Mouse (Mus musculus) right cerebral cortex, postnatal 25 days (tissue): ENCODE results near the gene Agtr1b.

Source experiments
- DNase-seq: peaks from one replicate; pipeline ENCODE4 v3.0.0; 2022

The Agtr1b gene

DNA sequence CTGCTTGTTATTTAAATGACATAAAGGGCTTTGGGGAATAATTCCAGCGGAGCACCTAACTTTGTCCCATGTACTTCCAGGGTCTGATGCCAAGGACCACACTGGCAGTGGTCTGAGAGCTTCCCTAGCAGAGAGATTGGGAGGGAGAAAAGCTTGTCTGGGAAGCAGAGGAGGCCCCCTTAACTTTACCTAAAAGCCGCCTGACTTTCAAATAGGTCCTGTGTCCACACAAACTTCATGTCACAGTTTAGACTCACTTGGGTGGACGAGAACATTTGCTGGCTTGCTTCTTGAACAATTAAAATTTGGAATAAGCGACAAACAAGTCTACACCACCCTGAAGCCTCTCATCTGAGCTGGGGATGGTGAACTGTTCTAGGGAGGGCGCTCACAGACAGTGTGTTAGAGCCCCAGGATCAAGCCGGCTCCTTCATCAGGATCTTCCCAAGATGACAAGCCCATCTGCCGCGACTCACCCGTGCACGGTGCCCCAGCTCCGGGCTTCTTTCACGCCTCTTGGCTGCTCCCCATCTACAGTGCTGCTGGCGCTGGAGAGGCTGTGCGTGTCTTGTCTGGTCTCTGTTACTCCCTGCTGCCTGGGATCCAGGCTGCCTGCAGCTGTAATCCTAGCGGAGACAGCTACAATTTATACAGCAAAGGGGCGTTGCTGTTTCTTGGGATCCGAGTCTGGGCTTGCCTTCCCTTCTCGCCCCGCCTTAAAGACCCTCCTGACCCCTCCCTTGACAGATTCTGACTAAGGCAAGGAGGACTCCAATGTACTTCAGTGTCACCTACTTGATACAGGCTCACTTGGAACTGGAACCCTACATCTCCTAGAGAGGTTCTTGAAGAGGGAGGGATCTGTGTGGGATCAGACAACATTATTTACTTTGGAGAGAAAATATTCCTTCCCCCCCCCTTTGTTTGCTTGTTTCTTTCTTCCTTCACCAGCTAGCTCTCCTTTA lies at the start of gene Agtr1b:
Gene Agtr1b (minus strand): TSS at position 620 of the 965 bp plus-strand sequence.
- peak; percentile 3 for DNase-seq

DNA sequence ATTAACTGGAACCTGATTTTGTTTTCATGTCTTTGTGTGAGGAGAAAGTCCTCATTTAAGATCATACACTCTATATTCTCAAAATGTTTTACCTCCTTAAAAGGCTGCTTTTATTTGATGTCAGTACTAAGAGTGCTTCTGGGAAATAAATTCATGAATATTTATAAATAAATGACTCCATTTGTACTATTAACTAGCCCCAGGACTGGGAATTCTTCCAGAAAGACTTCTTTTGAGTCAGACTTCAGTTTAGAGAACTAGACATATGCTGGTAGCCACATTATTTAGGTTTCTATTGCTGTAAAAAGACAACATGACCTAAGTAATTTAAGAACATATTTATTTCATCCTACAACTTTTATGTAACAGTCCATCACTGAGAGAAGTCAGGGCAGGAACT lies 13.4 kb downstream of the Agtr1b start:
- DNase-seq, result no peak

DNA sequence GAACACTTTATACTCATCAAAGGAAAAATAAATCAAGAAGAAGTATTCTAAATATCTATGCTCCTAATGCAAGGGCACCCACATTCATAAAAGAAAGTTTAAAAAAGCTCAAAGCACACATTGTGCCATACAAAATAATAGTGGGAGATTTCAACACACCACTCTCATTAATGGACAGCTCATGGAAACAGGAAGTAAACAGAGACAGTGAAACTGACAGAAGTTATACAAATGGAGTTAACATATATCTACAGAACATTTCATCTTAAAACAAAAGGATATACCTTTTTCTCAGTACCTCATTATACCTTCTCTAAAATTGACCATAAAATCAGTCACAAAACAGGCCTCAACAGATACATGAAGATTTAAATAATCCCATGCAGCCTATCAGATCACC lies 18.8 kb downstream of the Agtr1b start:
- no peak for DNase-seq

DNA sequence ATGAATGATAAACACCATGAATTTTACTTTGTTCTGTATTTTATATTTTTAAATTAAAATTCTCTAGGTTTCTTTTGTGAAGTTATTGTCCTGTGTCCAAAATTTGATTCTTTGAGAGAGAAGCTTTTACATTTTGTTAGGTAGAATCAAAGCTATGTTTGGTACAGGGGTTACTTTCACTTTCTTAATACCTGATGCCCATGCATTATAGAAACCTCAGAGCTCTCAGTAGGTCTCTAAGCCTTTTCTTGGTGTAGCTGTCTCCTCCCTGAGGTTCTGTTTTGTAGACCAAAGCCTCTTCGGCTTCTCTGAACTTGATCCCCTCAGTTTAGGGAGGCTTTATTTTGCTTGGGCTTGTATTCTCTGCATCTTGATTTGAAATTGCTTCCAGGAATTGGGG lies 26.6 kb downstream of the Agtr1b start:
- DNase-seq, result no peak

DNA sequence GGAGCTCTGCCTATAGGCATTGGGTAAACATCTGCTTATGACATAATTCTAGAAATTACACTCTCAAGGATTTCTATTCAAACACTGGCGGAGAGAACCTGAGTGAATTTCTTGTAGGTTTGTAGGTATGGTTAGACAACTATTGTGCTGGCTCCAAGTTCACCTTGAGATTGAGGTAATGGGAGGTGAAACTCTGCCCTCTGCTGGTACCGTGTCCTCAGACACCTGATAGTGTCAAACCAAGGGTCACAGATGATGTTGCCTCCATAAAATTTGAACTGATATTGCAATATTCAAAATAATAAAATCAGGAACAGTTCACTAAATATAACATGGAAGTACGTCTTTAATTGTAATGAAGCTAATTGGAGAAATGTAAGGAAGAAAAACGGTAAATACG lies 32.3 kb downstream of the Agtr1b start:
- no peak for DNase-seq

DNA sequence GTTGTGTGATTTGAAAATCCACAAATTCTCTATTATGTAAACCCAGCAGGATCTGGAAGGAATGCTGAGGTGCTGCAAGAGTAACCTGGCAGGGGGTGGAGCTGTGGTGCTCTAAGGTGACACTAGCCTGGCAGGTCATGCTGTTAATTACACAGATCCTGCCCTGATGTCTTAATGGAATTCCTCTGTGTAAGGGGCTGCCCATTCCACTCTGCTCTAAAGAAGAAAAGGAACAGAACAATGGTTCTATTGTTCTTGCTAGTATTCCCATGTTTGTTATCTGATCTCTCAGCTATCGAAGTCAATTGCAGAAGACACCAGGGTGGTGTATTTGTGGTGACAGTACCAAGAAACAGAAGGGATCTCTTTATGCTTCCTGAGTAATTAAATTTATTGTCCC lies 49.7 kb downstream of the Agtr1b start:
- no peak for DNase-seq

DNA sequence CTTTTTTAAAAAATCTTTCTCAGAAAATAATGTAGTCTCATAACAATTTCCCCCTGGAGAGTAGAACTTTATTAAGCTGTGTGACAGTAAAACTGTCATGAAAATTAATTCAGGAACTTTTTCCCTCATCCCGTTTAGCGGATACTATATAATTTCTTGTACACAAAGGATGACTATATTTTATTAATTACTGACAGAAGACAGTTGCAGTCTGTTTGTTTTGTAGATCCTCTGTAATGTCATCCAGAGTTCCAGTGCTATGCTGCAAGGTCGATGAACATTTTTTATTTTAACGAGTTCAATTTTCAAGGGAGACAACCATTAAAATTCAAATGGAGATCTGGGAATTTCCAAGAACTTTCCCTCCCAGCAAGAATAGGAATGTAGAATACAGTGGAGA lies 57.8 kb downstream of the Agtr1b start:
- no peak for DNase-seq

DNA sequence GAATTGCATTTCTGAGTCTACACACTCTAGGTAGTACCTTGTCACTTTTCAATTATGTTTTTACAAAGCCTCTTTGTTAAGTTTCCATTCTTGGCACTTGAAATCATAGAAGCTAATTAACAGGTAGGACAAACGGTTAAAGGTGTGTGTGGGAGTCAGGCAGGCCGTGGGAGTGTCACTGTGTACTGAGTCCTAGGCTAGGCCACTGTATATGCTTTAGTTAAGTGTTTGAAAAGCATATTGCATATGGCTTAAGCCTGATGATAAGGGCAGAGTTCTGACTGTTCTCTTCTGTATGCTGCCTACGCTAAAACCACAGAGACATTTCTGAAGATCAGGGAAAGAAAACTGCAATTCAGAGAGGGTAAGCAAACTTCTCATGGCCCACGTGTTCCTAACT lies 59.7 kb downstream of the Agtr1b start:
- no peak for DNase-seq

DNA sequence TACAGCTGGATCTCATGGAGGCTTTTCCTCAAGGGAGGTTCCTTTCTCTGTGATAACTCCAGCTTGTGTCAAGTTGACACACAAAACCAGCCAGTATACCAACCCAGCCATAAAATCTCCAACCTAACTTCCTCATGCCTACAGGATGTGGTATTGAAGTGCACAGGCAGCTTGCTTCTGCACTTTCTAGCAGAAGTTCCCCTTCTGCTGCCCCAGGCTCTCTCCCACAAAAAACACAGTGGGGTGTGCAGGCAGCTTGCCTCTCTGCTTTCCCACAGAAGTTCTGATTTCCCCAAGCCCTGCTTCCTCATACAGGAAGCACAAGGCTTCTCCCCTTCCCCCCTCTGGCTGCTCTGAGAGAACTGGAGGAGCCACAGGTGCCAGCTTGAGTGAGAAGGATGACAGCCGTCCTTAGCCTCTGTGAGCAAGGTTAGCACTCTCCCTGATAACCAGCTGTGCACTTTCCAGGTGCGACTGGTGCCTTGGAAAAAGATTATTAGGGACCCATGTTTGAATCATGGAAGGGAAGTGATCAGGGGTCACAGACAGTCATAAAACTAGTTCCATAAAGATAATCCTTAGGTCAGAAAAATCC lies 62.1 kb downstream of the Agtr1b start:
- no peak for DNase-seq

DNA sequence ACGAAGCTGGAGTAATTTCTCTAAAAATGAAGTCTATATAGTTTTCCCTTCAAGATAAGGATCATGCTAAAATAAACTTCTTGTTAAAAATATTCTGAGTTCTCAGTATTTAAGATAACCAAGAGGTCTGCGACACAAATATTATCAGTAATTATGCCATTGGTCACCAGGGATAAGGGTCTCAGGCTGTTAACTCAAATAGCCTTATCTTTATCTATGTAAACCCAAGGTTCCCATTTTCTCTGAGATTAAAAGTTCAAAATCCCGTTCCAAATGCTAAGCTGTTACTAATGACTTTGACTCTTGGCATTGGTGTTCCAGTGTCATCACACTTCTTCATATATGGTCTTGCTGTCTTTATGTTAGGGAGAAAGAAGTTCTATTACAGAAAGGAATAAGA lies 71.4 kb downstream of the Agtr1b start:
- DNase-seq, result no peak

DNA sequence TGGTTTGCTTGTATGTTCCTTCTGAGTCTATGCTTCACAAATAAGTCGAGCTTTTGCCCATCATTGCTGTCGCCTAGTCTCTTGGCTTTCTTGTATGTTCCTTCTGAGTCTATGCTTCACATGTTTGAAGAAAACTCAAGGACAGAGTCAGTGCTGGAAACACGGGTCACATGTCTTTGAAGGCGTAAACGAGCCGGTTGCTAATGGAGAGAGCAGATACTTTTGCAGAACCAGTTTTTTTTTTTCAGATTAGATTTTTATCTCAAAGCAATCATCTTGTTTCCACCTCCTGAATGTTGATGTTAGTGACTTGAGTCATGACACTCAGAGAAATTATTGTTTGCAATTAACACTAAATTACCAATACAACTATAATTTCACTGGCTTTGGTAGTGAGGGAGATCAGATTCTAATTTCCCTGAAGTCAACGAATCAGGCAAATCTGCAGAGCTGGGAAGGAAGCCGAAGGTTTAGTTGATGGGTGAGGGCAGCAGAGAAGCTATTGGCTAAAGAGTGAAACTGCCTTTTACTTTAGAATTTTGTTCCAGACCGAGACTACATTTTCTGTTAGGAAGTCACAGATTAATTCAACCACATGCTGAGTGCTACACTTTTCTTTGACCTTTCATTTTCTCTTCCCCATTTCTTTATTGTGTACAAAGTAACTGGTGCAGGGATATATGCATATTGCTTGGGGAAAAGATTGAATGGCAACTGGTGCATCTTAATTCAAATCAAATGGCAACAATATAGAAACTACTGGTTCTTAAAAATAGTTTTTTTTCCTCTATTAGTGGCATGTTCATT lies 72.2 kb downstream of the Agtr1b start:
- DNase-seq, result no peak

DNA sequence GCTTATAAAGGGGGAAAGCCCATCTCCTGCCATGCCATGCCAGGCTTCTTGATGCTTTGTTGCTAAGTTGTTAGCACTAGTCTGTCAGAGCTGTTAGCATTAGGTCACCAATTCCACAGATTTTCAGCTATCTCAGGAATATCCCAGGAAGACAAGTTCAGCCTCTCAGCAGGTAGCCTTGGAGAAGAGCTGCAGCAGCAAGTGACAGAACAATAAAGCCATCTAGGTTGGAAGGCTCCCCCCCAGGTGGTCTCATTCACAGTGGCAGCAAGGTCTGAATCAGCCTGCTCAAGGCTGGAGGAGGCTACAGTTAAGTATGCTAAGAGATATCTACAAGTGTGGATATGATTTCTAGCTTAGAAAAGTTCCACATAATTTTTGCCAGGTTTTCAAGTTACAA lies 75.6 kb downstream of the Agtr1b start:
- DNase-seq, result no peak

DNA sequence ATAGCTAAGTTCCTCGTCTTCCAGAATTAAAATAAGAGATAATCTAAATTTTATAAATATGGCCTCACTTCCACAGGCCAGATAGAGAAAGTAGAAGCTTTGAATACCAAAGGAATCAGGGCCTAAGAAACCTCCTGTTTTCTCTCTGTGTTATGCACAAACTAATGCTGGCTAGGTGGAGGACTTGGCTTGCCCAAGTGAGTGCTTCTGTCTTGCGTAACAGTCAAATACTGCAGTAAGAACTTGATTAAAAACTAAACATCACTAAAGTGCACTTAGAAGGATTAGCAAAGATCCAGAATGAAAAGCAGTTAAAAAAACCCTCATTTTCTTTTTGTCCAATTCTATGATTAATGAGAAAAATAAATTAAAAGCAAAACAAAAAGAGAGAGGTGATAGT lies 78.2 kb downstream of the Agtr1b start:
- DNase-seq, result no peak

DNA sequence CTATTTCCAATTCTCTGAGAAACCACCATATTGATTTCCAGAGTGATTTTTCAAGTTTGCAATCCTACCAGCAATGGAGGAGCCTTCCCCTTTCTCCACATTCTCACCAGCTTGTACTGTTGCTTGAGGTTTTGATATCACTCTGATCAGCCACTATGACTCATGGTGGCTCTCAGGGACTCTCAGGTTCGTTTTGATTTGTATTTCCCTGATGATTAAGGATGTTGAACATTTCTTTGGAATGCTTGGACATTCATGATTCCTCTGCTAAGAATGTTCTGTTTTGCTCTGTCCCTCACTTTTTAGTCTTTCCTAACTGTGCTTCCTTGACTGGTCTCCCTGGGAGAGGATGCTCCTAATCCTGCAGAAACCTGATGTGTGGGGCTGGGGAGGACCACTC lies 85.2 kb downstream of the Agtr1b start:
- no peak for DNase-seq

DNA sequence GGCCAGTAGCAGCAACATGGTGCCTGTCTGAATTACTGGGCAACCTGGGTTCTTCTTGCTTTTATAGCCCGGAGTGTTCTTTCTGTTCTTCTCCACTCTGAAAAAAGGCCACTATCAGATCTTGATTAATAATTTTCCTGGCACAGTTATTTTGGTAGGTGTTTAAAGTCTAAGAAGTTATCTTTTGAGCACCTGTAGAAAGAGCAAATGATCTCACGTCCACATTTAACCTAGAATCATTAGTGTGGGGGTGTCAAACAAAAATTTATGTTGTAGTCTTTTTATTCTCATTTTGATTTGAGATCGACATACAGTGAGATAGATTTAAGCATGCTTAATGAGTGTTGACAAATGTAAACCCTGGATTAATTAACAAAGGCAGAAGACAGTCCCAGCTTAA lies 91.3 kb downstream of the Agtr1b start, which contains the start of gene Cpb1:
Gene Cpb1 (minus strand): TSS at position 101 of the 400 bp plus-strand sequence.
- DNase-seq, result no peak
